Mouse (Mus musculus) heart, postnatal 14 days (tissue): Measurements from ENCODE around the gene Polr3c. TPM values are rescaled to one million over a fixed set of nuclear protein-coding genes. Genes with fewer than 3 reads are reported as not detected.
"Not testable (repeated sequence)": the region's sequence is repeated elsewhere in the genome, so short reads cannot be mapped to it uniquely, and the experiment has no call there.

Source experiments
- DNase-seq, 2 experiments: peaks; one replicate each; pipeline ENCODE4 v3.0.0; 2021 to 2022
- intact Hi-C: fragments of 180-260 bp; cut with DNase I; formaldehyde crosslinking; loops from one replicate; pipeline ENCODE4 v1.15.1; 2025
- total RNA-seq, 2 experiments: library from RNA; stranded (reverse); gene quantifications; 2 replicates each; pipeline ENCODE4 v1.2.3; 2021

Polr3c gene
- total RNA-seq, 2 experiments from 2014 or later: 21.8 to 24.3 TPM

DNA sequence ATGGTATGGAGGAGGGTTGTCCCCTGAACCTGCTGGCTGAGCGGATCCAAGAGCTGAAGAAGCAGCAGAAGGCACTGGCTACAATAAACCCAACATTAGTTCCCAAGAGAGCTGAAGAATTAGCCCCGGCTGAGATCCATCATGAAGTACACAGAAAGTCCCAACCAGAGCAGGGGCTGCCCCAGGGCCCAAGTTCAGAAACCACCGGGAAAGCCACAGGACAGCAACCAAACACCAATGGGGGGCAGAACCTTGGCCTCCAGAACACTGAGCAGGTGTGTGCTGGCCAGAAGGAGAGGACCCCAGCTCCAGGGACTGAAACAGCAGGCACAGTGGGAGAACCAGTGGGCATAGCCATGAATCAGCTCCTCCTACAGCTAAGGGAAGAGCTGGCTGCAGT lies 43.9 kb downstream of the Polr3c start:
- intact Hi-C loops: no loop called here
- DNase-seq: no peak

DNA sequence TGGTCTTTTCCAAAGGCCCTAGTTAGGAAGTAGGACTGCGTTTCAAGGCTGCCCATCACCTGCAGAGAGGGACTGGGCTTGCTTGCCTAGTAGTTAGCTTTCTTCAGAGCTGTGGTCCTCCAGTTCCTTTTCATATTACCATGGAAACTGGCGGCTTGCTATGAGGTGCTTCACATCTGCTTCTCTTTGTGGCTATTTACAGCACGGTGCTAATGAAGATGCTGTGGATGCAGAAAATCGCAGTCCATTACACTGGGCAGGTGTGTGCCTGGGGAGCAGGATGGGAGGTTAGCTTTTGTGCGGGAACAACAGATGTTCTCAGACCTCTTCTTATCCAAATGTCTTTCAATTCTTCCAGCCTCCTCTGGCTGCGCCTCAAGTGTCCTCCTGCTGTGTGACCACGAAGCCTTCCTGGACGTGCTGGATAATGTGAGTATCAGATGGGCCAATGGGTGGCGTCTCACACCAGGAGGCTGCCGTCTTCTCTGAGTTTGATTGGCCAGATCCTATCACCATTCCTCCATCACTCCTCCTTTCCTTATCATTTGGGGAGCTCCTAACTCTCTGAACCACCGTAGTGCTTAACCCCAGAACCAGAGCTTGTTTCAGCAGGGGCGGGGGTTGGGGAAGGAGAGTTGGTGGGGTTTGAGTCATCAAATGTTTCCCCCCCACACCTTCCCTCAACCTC lies 47.0 kb downstream of the Polr3c start:
- intact Hi-C loops: no loop called here
- DNase-seq: no peak

DNA sequence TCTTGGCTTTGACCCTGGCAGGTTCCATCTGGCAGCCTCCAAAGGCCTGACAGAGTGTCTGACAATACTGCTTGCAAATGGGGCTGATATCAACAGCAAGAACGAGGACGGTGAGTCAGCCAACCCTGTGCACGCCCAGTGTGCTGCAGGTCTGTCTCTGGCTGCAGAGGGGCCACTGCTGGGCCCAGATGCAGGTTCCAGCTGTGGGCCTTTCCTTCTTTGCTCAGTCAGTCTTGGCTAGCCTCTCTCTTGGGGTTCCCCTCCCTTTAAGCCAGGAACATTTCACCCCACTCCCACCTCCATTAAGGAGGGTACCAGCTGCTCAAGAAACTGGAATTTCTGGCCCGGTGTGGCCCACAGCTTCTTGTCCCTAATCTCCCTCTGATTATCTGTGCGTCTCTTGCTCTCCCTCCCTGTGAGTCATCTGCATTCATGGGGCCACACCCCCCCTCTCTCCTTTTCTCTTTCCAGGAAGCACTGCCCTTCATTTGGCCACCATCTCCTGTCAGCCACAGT lies 48.2 kb downstream of the Polr3c start:
- DNase-seq: no peak
- intact Hi-C loops: no loop called here

DNA sequence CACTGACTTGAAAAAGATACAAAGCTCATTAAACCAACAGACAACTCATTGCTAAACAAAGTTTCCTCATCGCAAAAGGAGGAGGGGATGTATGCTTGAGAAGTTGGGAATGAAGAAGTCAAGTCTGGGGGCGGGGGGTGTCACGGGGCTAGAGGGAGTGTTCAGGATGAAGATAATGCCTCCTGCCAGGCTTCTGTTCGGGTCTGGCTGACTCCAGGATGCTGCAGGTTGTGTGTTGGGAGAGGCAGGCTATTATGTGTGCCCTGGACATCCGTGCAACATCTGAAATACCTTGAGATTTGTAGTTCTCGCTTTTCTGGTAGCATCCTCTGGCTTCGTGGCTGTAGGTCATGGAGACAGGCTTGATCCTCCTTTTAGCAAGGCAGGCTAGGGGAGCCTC lies 49.0 kb downstream of the Polr3c start:
- no peak for DNase-seq
- intact Hi-C loops: no loop called here

DNA sequence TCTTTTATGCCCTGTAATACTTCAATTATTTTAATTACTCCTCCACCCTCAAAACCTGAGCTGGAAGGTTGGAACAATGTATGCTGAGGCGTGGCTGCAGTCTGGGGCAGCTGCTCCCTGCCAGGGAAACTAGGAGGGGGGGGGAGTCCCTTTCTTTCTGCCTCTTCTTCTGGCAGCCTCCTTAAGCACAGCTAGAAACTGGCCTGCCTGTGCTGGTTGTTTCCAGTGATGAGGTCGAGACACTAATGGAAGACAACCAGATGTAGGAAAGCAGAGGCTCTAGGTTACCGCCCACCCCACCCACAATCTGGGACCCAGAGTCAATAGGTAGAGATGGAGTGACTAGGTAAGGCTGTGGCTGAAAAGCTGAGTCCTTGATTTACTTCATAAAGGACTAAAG lies 51.7 kb downstream of the Polr3c start:
- intact Hi-C loops: no loop called here
- DNase-seq: no peak

DNA sequence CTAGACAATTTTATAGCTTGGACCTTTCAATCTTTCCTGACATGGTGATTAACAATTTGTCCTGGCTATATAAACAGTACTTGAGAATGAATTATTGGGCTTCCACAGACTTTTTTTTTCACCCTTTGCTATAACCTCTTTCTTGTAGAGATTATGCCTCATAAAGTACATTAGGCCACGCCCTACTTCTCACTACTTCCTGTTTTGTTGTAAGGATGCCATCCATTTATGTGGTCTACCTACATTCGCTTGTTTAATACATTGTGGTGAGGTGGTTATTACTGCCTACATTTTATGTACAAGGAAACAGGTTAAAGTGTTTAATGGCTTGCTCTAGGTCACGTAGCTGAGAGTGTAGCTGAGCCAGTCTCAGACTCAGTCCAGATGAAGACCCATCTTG lies 52.3 kb downstream of the Polr3c start:
- no peak for DNase-seq
- intact Hi-C loops: no loop called here

DNA sequence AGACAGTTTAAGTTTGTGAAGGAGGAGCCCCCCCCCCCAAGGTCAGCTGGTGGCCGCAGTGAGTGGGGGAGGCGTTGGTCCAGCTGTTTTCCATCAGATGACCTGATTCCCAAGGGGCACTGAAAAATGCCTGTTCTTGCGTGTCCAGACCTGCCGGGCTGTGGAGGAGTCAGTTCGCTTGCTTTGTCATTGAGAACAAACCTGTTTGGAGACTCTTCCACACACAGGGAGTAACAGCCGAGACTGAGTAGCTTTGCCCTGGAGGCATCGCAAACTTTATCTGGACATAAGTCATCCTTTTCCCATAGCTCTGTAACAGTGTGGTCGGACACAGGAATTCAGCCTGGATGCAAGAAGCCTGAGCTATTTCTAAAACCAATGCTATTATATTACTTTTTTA lies 53.0 kb downstream of the Polr3c start:
- intact Hi-C loops: no loop called here
- DNase-seq: no peak

DNA sequence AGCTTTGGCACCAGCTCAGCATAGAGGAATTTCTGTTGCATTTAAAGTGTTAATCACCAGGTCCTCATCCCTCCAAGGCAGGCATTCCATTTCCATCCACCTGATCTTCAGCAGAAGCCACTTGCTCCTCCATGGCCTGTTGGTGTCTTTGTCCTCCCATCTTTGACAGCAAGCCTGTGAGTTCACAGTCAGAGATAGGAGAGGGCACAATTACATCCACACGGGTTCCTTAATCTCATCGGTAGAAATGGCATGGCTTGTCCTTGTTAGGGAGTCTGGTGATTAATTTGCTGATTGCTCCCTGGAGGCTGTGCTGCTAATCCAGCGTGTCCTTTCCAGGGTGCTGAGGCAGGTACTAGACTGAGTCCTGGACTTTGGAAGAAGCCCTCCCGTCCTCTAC lies 53.9 kb downstream of the Polr3c start:
- intact Hi-C loops: no loop called here
- no peak for DNase-seq

DNA sequence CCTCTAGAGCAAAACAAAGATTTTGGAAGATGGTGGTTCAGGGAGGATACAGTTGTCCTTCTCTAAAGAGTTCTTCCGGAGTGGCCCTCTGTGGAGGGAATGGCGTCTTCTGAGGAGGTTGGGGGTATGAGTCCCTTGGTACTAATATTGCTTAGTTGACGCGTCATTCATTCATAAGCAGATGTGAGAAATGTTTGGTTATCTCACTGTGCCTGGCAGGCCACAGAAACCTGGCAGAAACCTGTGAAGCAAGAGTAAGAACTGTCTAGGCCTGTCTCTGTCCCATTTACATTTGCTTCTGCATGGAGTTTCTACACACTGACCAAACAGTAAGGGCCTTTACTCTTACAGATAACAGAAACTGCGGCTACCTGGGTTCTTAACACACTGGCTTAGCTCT lies 55.9 kb downstream of the Polr3c start:
- no peak for DNase-seq
- intact Hi-C loops: no loop called here

DNA sequence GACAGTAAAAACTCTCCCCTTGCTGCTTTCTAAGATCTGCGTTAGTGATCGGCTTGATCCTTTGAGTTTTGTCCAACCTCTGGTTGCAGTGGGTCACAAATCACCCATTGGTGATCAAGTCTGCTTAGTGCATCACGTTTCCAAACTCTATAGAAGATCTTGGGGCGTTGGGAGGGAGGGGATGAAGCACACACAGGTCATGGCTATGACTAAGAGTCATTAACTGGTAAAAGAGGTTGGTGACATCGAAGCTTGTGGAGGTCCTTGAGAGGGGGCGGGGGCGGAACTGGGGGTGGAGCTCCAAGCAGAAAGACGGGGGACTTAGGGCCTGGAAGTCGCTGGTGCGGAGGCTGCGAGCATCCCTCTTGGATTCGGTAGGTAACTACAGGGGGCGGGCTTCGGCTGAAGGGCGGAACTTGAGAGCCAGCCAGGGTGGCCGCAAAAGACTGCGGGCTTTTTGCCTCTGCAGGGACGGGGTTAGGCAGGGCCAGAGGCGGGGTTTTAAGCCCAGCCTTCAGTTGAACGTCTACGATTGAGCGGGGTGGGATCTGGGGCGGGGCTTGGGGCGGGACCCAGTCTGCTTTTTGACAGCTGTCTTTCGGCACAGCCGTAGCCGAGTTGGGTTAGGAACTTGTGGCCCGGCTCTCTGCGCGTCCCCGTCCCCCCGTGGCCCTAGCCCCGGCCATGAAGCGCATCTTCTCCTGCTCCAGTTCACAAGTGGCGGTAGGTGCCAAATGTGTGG lies 57.5 kb downstream of the Polr3c start, which contains the start of gene Ankrd35:
Ankrd35 (plus strand) TSS at position 405 of the 742 bp plus-strand sequence.
- intact Hi-C loops: loop anchor here (5.0 kb wide), 1 partner anchor 37 kb away; the partner anchor contains the start of gene Nudt17
- DNase-seq: peak; percentile 74 to 84

DNA sequence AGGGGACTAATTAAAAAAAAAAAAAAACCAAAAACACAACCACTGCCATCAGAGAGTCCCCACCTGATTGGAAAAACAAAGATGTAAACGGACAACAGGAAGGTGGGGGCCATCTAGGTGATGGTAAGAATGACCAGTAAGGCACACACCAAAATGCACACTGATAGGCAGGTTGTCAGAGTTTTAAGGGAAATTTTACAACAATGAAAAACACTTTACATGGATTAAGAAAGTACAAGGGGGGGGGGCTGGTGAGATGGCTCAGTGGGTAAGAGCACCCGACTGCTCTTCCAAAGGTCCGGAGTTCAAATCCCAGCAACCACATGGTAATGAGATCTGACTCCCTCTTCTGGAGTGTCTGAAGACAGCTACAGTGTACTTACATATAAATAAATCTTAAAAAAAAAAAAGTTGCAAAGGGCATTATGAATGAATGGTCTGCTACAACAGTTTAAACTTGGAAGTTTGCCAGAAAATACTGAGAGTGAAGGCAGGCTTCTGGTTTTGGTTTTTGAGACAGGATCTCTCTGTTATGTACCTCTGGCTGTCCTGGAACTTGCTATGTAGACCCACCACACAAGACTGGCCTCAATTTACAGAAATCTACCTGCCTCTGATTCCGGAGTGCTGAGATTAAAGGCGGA lies 58.9 kb downstream of the Polr3c start:
- DNase-seq: no peak
- intact Hi-C loops: loop anchor here (5.0 kb wide), 1 partner anchor 39 kb away; the partner anchor contains the start of gene Nudt17

DNA sequence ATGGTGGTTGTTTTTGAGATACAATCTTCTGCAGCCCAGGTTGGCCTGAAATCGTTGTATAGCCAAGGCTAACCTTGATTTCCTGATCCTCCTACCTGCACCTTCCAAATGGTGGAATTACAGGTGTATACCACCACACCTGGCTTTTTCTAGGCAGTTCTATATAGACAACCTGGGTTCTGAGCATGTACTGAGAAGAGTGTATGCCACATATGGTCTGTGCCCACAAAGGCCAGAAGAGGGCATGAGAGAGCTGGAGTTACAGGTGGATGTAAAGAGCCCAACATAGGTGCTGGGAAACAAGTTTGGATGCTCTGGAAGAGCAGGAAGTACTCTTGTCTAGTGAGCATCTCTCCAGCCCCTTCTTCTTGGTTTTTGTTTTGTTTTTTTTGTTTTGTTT lies 60.1 kb downstream of the Polr3c start:
- intact Hi-C loops: loop anchor here (5.0 kb wide), 1 partner anchor 40 kb away; the partner anchor contains the start of gene Nudt17
- peak in 1 of 2 experiments; percentile 17 for DNase-seq

DNA sequence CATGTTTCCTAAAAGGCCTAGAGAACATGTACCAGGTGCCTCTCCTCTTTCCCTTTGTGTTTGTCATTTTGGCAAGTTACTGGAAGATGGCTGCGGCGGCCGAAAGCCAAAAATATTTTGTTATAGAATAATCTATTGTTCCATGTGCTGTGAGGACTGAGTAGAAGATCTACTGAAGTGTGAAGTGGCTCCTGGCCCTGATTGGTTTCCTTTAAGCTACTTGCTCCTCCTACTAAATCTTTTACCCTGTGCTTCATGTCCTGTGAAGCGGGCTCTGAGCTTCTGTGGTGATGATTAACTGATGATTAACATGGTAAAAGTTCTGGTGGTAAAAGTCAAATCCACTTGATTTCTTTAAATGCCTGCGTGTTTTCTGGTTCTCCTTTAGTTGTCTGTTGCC lies 60.5 kb downstream of the Polr3c start:
- no peak for DNase-seq
- intact Hi-C loops: loop anchor here (5.0 kb wide), 1 partner anchor 40 kb away; the partner anchor contains the start of gene Nudt17

DNA sequence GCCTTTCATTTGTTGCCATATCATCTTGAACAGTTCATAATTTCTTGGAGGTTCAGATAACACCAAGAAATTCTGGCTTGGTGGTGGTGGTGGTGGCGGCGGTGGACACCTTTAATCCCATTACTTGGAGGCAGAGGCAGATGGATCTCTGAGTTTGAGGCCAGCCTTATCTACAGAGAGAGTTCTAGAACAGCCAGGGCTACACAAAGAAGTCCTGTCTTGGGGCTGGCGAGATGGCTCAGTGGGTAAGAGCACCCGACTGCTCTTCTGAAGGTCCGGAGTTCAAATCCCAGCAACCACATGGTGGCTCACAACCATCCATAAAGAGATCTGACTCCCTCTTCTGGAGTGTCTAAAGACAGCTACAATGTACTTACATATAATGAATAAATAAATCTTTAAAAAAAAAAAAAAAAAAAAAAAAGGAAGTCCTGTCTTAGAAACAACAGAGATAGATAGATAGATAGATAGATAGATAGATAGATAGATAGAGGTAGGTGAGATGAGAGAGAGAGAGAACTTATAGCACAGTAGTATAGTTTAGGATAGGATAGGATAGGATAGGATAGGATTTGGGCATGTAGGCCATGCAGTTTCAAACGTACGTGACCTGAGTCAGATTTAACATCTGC lies 61.6 kb downstream of the Polr3c start:
- not testable (repeated sequence) for DNase-seq
- intact Hi-C loops: loop anchor here (5.0 kb wide), 1 partner anchor 41 kb away; the partner anchor contains the start of gene Nudt17

DNA sequence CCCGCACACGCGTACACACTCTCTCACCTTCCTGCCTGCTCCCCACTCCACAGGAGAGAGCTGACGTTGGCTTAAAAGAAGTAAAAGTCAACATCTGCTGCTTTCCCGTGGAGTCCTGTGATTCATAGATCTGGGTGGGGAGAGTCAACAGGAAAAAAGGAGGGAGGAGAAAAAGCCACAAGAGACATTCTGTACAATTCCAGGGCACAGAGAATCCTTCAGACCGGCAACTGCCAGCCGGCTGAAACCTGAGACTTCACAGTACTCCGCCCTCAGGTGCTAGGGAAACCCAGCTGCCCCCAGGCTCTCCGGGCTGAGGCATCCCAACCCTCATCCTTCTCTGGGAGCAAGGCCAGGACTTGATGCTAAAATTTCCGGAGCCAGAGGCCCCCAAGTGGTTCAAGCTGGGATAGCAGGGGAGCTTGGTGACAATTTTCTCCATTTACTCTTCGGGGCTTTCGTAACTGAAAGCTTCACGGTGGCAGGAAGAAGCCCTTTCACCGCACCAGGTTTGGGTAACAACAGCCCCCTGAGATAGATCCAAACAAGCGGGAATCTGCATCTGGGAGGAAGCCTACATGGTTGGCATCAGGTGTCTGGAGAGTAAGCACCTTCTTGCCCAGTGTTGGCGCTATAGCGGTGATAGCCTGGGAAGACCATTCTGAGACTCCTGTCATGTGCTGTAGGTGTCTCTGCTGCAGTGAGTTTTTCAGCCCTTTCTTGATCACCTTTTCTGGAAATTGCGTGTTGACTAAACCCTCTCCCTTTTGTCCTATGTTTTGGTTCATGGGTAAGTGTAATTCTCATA lies 63.8 kb downstream of the Polr3c start:
- intact Hi-C loops: no loop called here
- DNase-seq: peak; percentile 82 to 89

DNA sequence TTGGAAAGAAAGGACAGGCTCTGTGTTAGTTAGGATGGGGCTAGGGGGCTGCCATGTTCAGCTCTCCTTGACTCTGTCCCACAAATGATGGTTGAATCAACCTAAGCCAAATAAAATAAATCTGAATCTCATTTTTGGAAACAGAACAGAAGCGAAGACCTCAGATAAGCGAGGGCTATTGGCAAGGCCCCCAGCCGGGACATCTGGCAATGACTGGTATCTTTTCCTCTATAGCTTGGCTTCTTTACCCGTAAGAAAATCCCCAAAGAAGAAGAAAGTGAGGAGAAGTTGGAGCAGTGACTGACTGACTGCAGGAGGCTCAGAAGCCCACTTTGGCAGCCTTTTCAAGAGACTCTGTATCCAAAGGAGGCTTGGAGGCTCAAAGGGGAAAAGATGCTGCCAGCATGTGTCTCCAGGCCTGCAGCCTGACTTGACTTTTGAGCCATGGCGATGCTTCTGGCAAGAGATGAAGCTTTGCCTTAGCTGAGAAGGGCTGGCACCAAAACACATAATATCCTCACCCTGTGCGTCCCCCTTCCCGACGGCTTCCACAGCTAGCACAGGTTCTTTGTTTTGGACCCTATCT lies 64.6 kb downstream of the Polr3c start:
- intact Hi-C loops: no loop called here
- no peak for DNase-seq
